Mouse (Mus musculus) intestine, postnatal 0 days (tissue): Measurements from ENCODE around the gene Kcnk13. TPM values are rescaled to one million over a fixed set of nuclear protein-coding genes. Genes with fewer than 3 reads are reported as not detected.

Experiments used
- ATAC-seq: fragments of 200-750 bp; cut with Nextera tagmentation; 2 replicates; pipeline ENCODE4 v1.8.0; 2017; ENCODE audit warnings: mild to moderate bottlenecking, moderate TSS enrichment, moderate library complexity
- H3K27ac ChIP-seq: fragments of 300-500 bp; sonication (generic); 2 replicates; pipeline ENCODE4 v1.5.1; 2014; ENCODE audit warnings: mild to moderate bottlenecking, low read depth, low read length, moderate library complexity
- H3K27me3 ChIP-seq: fragments of 300-500 bp; sonication (generic); replicated peaks from 2 replicates; pipeline ENCODE4 v1.6.1; 2014; ENCODE audit warnings: low read length, mixed read lengths; ENCODE audit not compliant: control insufficient read depth, insufficient read depth
- H3K36me3 ChIP-seq: fragments of 300-500 bp; sonication (generic); 2 replicates; pipeline ENCODE4 v1.6.1; 2014; ENCODE audit warnings: mild to moderate bottlenecking, moderate library complexity; ENCODE audit not compliant: control insufficient read depth, insufficient read depth
- H3K4me1 ChIP-seq: fragments of 300-500 bp; sonication (generic); replicated peaks from 2 replicates; pipeline ENCODE4 v1.6.1; 2014; ENCODE audit warnings: antibody characterized with exemption, low read length, mixed read lengths; ENCODE audit not compliant: control insufficient read depth, insufficient read depth
- H3K4me2 ChIP-seq: fragments of 300-500 bp; sonication (generic); replicated peaks from 2 replicates; pipeline ENCODE4 v1.6.1; 2014; ENCODE audit warnings: low read depth, mild to moderate bottlenecking, moderate library complexity
- H3K4me3 ChIP-seq: fragments of 300-500 bp; sonication (generic); 2 replicates; pipeline ENCODE4 v1.5.1; 2014; ENCODE audit warnings: low read depth, low read length
- H3K9ac ChIP-seq: fragments of 300-500 bp; sonication (generic); 2 replicates; pipeline ENCODE4 v1.6.1; 2014; ENCODE audit warnings: mild to moderate bottlenecking, low read depth, low read length
- H3K9me3 ChIP-seq: fragments of 300-500 bp; sonication (generic); 2 replicates; pipeline ENCODE4 v1.6.1; 2016; ENCODE audit warnings: mixed run types; ENCODE audit not compliant: control insufficient read depth
- CTCF ChIP-seq: sonication (generic); IDR thresholded peaks from 2 replicates; pipeline ENCODE4 v1.5.1; 2016; ENCODE audit warnings: low read depth, mild to moderate bottlenecking, control low read depth, antibody characterized with exemption, moderate library complexity
- WGBS: fragments of 180-500 bp; shearing (Covaris S2); extraction: QIAGEN DNeasy Blood & Tissue Kit; methylation state at CpG from one replicate; pipeline ENCODE4 v1.1.7; 2014; 5-methylcytosine and 5-hydroxymethylcytosine counted together
- polyA plus RNA-seq: library from polyadenylated mRNA; unstranded; fragments of >200 nt; fragmentation: Nextera tagmentation; extraction: Ambion mirVana; gene quantifications from 2 replicates; pipeline ENCODE4 v1.2.1, GENCODE M21; 2015

The Kcnk13 gene
- polyA plus RNA-seq, 1 experiment from 2014 or later: 0.43 TPM

GRCm38 (mm10) chr12:99959930-99960329, 4.4 kb upstream of the Kcnk13 start:
- H3K4me2 ChIP-seq: no peak overlapping the region
- no peak for TF ChIP-seq CTCF
- H3K9me3 ChIP-seq: no peaks in the 10 kb centered on the region
- no peak overlapping the region for H3K4me3 ChIP-seq
- H3K9ac ChIP-seq: no peak overlapping the region
- no peaks in the 10 kb centered on the region for H3K4me1 ChIP-seq
- no peak overlapping the region for H3K27ac ChIP-seq
- no peak for ATAC-seq
- H3K36me3 ChIP-seq: no peaks in the 10 kb centered on the region
- WGBS: 27% methylated on average over 10 of the region's 10 CpGs
- H3K27me3 ChIP-seq: peaks cover 27% of the 10 kb centered on the region

- TF ChIP-seq CTCF: no peak
- Histone ChIP-seq H3K4me1 (no peaks in the 10 kb centered on the region; the same call in 1 of the 2 replicates), H3K4me3 (no peak overlapping the region), H3K36me3 (no peaks in the 10 kb centered on the region), H3K9ac (no peak overlapping the region), H3K4me2 (no peak overlapping the region), H3K9me3 (no peaks in the 10 kb centered on the region), H3K27ac (no peak overlapping the region), H3K27me3 (peaks cover 34% of the 10 kb centered on the region)
- WGBS: 86% methylated on average over 7 of the region's 7 CpGs
- no peak for ATAC-seq
Observed at GRCm38 (mm10) chr12:99960675-99961074, 3.6 kb upstream of the Kcnk13 start.

GRCm38 (mm10) chr12:99965203-99966115, 1.2 kb downstream of the Kcnk13 start:
- Histone ChIP-seq H3K27ac (no peak overlapping the region), H3K9ac (peak overlapping the region; percentile 31; the same call in 1 of the 2 replicates), H3K9me3 (no peaks in the 10 kb centered on the region), H3K27me3 (peaks cover 76% of the 10 kb centered on the region), H3K4me3 (peak overlapping the region; percentile 48), H3K4me1 (no peaks in the 10 kb centered on the region; the same call in 1 of the 2 replicates), H3K4me2 (peak overlapping the region; percentile 93), H3K36me3 (no peaks in the 10 kb centered on the region)
- WGBS: under 1% methylated on average over 77 of the region's 77 CpGs
- ATAC-seq: peak; percentile 25; the same call in 1 of the 2 replicates
- TF ChIP-seq CTCF: no peak

- peak overlapping the region; percentile 48 for H3K4me3 ChIP-seq
- 6% methylated on average over 25 of the region's 25 CpGs for WGBS
- no peak overlapping the region for H3K27ac ChIP-seq
- peak overlapping the region; percentile 93 for H3K4me2 ChIP-seq
- ATAC-seq: no peak
- no peak for TF ChIP-seq CTCF
- no peaks in the 10 kb centered on the region for H3K9me3 ChIP-seq
- peak overlapping the region; percentile 31; the same call in 1 of the 2 replicates for H3K9ac ChIP-seq
- no peaks in the 10 kb centered on the region; the same call in 1 of the 2 replicates for H3K4me1 ChIP-seq
- H3K36me3 ChIP-seq: no peaks in the 10 kb centered on the region
- peaks cover 72% of the 10 kb centered on the region for H3K27me3 ChIP-seq
Observed at GRCm38 (mm10) chr12:99966116-99966770, 1.9 kb downstream of the Kcnk13 start.

GRCm38 (mm10) chr12:99966881-99967363, 2.6 kb downstream of the Kcnk13 start:
- TF ChIP-seq CTCF: no peak
- ATAC-seq: no peak
- H3K4me3 ChIP-seq: no peak overlapping the region
- peaks cover 70% of the 10 kb centered on the region for H3K27me3 ChIP-seq
- no peaks in the 10 kb centered on the region for H3K36me3 ChIP-seq
- no peaks in the 10 kb centered on the region; the same call in 1 of the 2 replicates for H3K4me1 ChIP-seq
- no peak overlapping the region for H3K4me2 ChIP-seq
- H3K9me3 ChIP-seq: no peaks in the 10 kb centered on the region
- H3K9ac ChIP-seq: no peak overlapping the region
- 16% methylated on average over 12 of the region's 12 CpGs for WGBS
- H3K27ac ChIP-seq: no peak overlapping the region

GRCm38 (mm10) chr12:99969906-99970305, 5.6 kb downstream of the Kcnk13 start:
- no peaks in the 10 kb centered on the region; the same call in 1 of the 2 replicates for H3K4me1 ChIP-seq
- no peaks in the 10 kb centered on the region for H3K36me3 ChIP-seq
- no peak overlapping the region for H3K4me3 ChIP-seq
- H3K27me3 ChIP-seq: peaks cover 50% of the 10 kb centered on the region
- ATAC-seq: no peak
- no peak overlapping the region for H3K27ac ChIP-seq
- WGBS: 71% methylated on average over 4 of the region's 4 CpGs
- H3K9me3 ChIP-seq: no peaks in the 10 kb centered on the region
- H3K4me2 ChIP-seq: no peak overlapping the region
- no peak for TF ChIP-seq CTCF
- H3K9ac ChIP-seq: no peak overlapping the region
